Mouse (Mus musculus): ENCODE data around the gene Gipc2. TPM values are rescaled to one million over a fixed set of nuclear protein-coding genes. Genes with fewer than 3 reads are reported as not detected.
A peak's percentile ranks its signal among the peaks of the same experiment; 100 is the strongest.

Gene Gipc2
- polyA plus RNA-seq, 1 experiment from 2014 or later = 3.1 TPM

DNA sequence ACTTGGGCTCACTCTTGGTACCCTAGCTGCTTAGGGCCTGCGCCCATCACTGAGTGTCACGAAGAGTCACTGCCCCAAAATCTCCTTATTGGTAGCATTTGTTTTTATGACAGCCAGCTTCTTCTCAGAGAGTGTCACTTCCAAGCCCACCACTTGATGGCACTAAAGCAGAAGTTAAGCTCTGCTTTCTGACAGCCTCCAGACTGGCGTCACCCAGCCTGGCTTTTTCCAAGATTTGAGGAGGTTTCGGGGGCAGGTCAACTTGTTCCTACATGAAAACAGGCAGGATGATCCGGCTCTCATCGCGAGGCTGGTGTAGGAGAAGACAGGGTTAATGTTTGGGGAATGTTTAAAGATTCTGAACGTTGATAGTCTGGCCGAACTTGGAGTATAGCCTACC is 54.9 kb downstream of the Gipc2 start:
- Histone ChIP-seq H3K9ac (ENCODE audit: low read length) (no peak overlapping the region), H3K27ac (ENCODE audit: low read depth, low read length) (no peak overlapping the region), H3K4me3 (ENCODE audit: low read depth, low read length) (no peak overlapping the region), H3K36me3 (ENCODE audit: control insufficient read depth, insufficient read depth, low read length) (no peaks in the 10 kb centered on the region), H3K4me2 (ENCODE audit: low read length) (no peak overlapping the region), H3K4me1 (ENCODE audit: control insufficient read depth, insufficient read depth, low read length) (no peaks in the 10 kb centered on the region), H3K9me3 (replicated peaks; ENCODE audit: control insufficient read depth, low read length) (no peaks in the 10 kb centered on the region), H3K27me3 (replicated peaks; ENCODE audit: control insufficient read depth, insufficient read depth, low read length) (no peaks in the 10 kb centered on the region)
- 19% methylated on average over 9 of the region's 9 CpGs for WGBS
- peak; percentile 87 for DNase-seq (ENCODE audit: low spot score)
- ATAC-seq = peak; percentile 40; the same call in 1 of the 2 replicates

DNA sequence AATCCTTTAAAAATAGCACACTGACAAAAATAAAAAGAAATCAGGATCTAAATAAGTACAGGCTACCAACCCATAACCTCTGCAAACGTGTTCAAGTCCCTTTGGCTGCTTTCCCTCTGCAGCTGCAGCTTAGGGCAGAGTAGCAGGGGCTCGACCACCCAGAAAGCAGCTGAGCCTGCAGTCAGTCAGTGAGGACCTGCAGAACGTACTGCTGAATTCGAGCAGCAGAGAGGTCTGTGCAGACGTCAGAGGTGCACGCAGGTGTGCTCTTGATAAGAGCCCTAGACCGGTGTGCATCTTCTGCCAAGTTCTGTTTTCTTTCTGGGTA is 56.8 kb downstream of the Gipc2 start:
- Histone ChIP-seq H3K36me3 (ENCODE audit: control insufficient read depth, insufficient read depth, low read length) (no peaks in the 10 kb centered on the region), H3K27me3 (replicated peaks; ENCODE audit: control insufficient read depth, insufficient read depth, low read length) (0 out of 2 replicates have a peak, but pooled peaks cover 6% of the 10 kb centered on the region), H3K4me3 (ENCODE audit: low read depth, low read length) (no peak overlapping the region), H3K9ac (ENCODE audit: low read length) (no peak overlapping the region), H3K4me2 (ENCODE audit: low read length) (no peak overlapping the region), H3K9me3 (replicated peaks; ENCODE audit: control insufficient read depth, low read length) (no peaks in the 10 kb centered on the region), H3K27ac (ENCODE audit: low read depth, low read length) (no peak overlapping the region), H3K4me1 (ENCODE audit: control insufficient read depth, insufficient read depth, low read length) (no peaks in the 10 kb centered on the region)
- WGBS = 27% methylated on average over 7 of the region's 7 CpGs
- ATAC-seq (no peak), DNase-seq (ENCODE audit: low spot score) (no peak)

- no peak overlapping the region for H3K27ac ChIP-seq (ENCODE audit: low read depth, low read length)
- H3K36me3 ChIP-seq (ENCODE audit: control insufficient read depth, insufficient read depth, low read length) = no peaks in the 10 kb centered on the region
- DNase-seq (ENCODE audit: low spot score) (peak; percentile 18), ATAC-seq (no peak)
- no peaks in the 10 kb centered on the region for H3K9me3 ChIP-seq (replicated peaks; ENCODE audit: control insufficient read depth, low read length)
- no peak overlapping the region for H3K4me2 ChIP-seq (ENCODE audit: low read length)
- 1% methylated on average over 3 of the region's 3 CpGs for WGBS
- no peak overlapping the region for H3K4me3 ChIP-seq (ENCODE audit: low read depth, low read length)
- 0 out of 2 replicates have a peak, but pooled peaks cover 6% of the 10 kb centered on the region for H3K27me3 ChIP-seq (replicated peaks; ENCODE audit: control insufficient read depth, insufficient read depth, low read length)
- no peak overlapping the region for H3K9ac ChIP-seq (ENCODE audit: low read length)
- no peaks in the 10 kb centered on the region for H3K4me1 ChIP-seq (ENCODE audit: control insufficient read depth, insufficient read depth, low read length)
Measured at GRCm38 (mm10) chr3:152108560-152109259, 57.3 kb downstream of the Gipc2 start.

DNA sequence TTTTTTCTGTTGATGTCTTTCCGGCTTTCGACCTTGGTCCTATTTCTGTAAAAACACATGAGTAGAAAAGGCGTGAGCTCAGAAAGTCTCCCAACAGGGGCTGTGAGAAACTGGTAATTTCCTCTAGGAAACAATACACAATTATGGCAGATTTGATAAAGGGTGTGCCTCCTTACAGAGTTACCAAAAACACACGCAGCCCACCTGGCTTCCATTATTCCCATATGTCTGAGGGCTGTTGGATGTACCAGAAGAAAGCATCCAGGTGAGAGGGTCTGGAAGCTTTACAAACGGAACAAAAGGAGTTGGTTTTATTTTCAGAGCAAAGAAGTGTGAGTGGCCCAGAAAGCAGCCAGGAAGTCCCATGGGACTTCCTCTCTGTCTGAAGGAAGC is 58.0 kb downstream of the Gipc2 start:
- no peaks in the 10 kb centered on the region for H3K9me3 ChIP-seq (replicated peaks; ENCODE audit: control insufficient read depth, low read length)
- no peak for ATAC-seq
- H3K27me3 ChIP-seq (replicated peaks; ENCODE audit: control insufficient read depth, insufficient read depth, low read length) = 0 out of 2 replicates have a peak, but pooled peaks cover 6% of the 10 kb centered on the region
- no peak overlapping the region for H3K9ac ChIP-seq (ENCODE audit: low read length)
- H3K4me1 ChIP-seq (ENCODE audit: control insufficient read depth, insufficient read depth, low read length) = no peaks in the 10 kb centered on the region
- H3K36me3 ChIP-seq (ENCODE audit: control insufficient read depth, insufficient read depth, low read length) = no peaks in the 10 kb centered on the region
- peak overlapping the region; percentile 66 for H3K4me2 ChIP-seq (ENCODE audit: low read length)
- 68% methylated on average over 5 of the region's 5 CpGs for WGBS
- no peak overlapping the region for H3K4me3 ChIP-seq (ENCODE audit: low read depth, low read length)
- H3K27ac ChIP-seq (ENCODE audit: low read depth, low read length) = no peak overlapping the region
- no peak for DNase-seq (ENCODE audit: low spot score)

DNA sequence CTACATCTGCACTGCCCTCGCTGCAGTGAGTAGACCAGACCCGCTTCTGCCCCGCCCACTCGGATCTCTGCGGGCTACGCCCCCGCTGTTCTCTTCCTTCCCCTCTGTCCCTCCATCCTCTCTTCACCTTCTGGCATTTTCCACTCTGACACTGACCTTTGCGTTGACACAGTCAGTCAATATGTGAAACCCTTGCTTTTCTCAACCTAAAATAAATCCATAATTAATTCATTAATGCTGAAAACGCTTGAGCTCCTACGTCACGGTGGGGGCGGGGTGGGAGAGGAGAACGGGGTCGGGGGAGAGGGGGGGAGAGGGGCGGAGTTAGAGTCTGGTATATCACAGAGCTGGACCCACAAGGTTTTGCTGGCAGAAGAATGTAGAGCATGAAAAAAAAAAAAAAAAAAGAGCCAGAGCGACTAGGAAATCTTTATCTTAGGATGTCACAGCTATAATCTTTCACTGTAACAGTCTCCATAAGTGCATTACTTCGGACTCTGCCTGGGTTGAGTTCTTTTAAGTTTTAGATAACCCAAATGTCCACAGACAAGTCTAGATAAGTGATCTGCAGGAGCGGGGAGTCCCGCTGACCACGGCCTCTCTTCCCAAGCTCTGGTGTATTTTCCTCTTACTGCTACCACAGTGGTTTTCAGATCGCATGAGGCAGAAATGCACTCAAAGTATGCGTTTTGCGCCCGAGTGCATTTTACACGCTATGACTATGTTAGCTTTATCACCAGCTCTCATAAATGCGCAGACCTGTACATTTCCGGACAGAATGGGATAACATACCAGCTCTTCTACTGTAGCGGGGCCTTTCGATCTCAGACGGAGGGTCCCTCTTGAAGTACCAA is 58.7 kb downstream of the Gipc2 start:
- ATAC-seq (peak; percentile 61), DNase-seq (ENCODE audit: low spot score) (peak; percentile 67)
- 27% methylated on average over 30 of the region's 30 CpGs for WGBS
- Histone ChIP-seq H3K27me3 (replicated peaks; ENCODE audit: control insufficient read depth, insufficient read depth, low read length) (0 out of 2 replicates have a peak, but pooled peaks cover 6% of the 10 kb centered on the region), H3K4me1 (ENCODE audit: control insufficient read depth, insufficient read depth, low read length) (no peaks in the 10 kb centered on the region), H3K36me3 (ENCODE audit: control insufficient read depth, insufficient read depth, low read length) (no peaks in the 10 kb centered on the region), H3K9ac (ENCODE audit: low read length) (peak overlapping the region; percentile 55), H3K4me2 (ENCODE audit: low read length) (peak overlapping the region; percentile 66), H3K9me3 (replicated peaks; ENCODE audit: control insufficient read depth, low read length) (no peaks in the 10 kb centered on the region), H3K27ac (ENCODE audit: low read depth, low read length) (no peak overlapping the region), H3K4me3 (ENCODE audit: low read depth, low read length) (peak overlapping the region; percentile 35)

DNA sequence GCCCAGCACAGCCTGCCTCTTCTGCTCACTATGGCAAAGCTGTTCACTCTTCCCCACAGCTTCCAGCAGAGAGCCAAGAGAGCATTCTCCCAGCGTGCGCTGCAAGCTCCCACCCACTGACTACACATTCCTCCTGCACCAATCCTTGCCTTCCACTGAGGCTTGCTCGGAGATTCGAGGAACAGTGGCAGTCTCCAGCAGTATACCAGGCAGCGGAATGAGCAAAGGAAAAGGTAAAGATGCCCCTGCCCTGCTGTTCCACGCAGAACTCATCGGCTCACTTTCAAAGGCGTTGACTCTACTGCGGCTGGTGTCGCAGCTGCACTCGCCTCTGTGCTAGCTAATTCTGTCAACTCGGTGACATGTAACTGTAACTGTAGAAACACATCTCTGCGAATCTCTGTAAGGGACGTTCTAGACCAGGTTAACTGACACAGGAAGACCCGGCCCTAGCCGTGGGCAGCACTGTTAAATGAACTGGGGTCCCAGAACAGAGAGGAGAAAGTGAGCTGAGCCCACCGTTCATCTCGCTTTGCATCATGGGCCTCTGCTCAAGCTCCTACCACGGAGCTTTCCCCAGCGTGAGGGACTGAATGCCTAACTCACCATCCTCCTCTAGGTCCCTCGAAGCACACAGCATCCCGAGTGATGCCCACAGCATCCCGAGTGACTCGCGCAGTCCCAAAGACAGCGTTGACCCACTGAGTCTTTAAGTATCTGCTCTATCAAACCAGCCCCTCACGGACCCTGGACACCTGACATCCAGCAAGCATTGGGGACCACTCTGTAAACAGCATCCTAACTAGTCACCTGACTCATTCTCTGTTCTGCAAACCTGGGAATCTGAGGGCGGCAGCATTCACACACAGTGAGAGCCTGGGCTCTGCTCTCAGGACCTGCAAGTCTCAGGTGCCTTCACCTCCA is 59.5 kb downstream of the Gipc2 start:
- Histone ChIP-seq H3K4me3 (ENCODE audit: low read depth, low read length) (peak overlapping the region; percentile 35), H3K27ac (ENCODE audit: low read depth, low read length) (no peak overlapping the region), H3K4me2 (ENCODE audit: low read length) (peak overlapping the region; percentile 66), H3K36me3 (ENCODE audit: control insufficient read depth, insufficient read depth, low read length) (no peaks in the 10 kb centered on the region), H3K9ac (ENCODE audit: low read length) (peak overlapping the region; percentile 55), H3K27me3 (replicated peaks; ENCODE audit: control insufficient read depth, insufficient read depth, low read length) (0 out of 2 replicates have a peak, but pooled peaks cover 6% of the 10 kb centered on the region), H3K9me3 (replicated peaks; ENCODE audit: control insufficient read depth, low read length) (no peaks in the 10 kb centered on the region), H3K4me1 (ENCODE audit: control insufficient read depth, insufficient read depth, low read length) (no peaks in the 10 kb centered on the region)
- ATAC-seq (peak; percentile 57), DNase-seq (ENCODE audit: low spot score) (peak; percentile 72)
- WGBS = 1% methylated on average over 28 of the region's 28 CpGs

DNA sequence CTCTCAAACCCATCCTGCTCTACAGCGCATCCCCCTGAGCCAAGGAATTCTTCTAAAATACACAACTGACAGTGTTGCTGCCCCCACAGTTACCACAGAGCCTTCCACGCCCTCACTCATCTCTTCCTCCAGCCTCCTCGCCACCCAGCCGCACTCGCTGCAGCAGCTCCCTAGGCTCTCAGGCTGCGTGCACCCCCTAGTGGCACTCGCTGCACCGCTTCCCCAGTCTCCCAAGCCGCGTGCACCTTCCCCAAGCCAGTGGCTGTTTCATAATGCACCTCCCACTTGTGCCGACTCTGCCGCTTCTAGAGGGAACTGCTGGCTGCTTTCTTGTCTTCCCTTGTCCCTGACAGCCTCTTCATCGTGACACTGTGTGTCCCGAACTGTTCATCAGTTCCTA is 60.7 kb downstream of the Gipc2 start:
- H3K27ac ChIP-seq (ENCODE audit: low read depth, low read length) = no peak overlapping the region
- H3K27me3 ChIP-seq (replicated peaks; ENCODE audit: control insufficient read depth, insufficient read depth, low read length) = 0 out of 2 replicates have a peak, but pooled peaks cover 6% of the 10 kb centered on the region
- H3K36me3 ChIP-seq (ENCODE audit: control insufficient read depth, insufficient read depth, low read length) = no peaks in the 10 kb centered on the region
- H3K9me3 ChIP-seq (replicated peaks; ENCODE audit: control insufficient read depth, low read length) = no peaks in the 10 kb centered on the region
- 2% methylated on average over 14 of the region's 14 CpGs for WGBS
- no peak overlapping the region for H3K4me3 ChIP-seq (ENCODE audit: low read depth, low read length)
- DNase-seq (ENCODE audit: low spot score) (peak; percentile 84), ATAC-seq (peak; percentile 64)
- H3K4me2 ChIP-seq (ENCODE audit: low read length) = peak overlapping the region; percentile 66
- H3K4me1 ChIP-seq (ENCODE audit: control insufficient read depth, insufficient read depth, low read length) = no peaks in the 10 kb centered on the region
- H3K9ac ChIP-seq (ENCODE audit: low read length) = no peak overlapping the region

- 93% methylated on average over 4 of the region's 4 CpGs for WGBS
- Histone ChIP-seq H3K4me2 (ENCODE audit: low read length) (no peak overlapping the region), H3K4me1 (ENCODE audit: control insufficient read depth, insufficient read depth, low read length) (no peaks in the 10 kb centered on the region), H3K4me3 (ENCODE audit: low read depth, low read length) (no peak overlapping the region), H3K9ac (ENCODE audit: low read length) (no peak overlapping the region), H3K9me3 (replicated peaks; ENCODE audit: control insufficient read depth, low read length) (no peaks in the 10 kb centered on the region), H3K36me3 (ENCODE audit: control insufficient read depth, insufficient read depth, low read length) (no peaks in the 10 kb centered on the region), H3K27ac (ENCODE audit: low read depth, low read length) (no peak overlapping the region), H3K27me3 (replicated peaks; ENCODE audit: control insufficient read depth, insufficient read depth, low read length) (0 out of 2 replicates have a peak, but pooled peaks cover 6% of the 10 kb centered on the region)
- DNase-seq (ENCODE audit: low spot score) = no peak
- no peak for ATAC-seq
Measured at GRCm38 (mm10) chr3:152103381-152103780, 62.6 kb downstream of the Gipc2 start.

Data from forebrain, embryonic 14.5 days (tissue).